Mouse (Mus musculus) NIH3T3 (cell line): ENCODE results near the gene Ubn2.
A peak's percentile ranks its signal among the peaks of the same experiment; 100 is the strongest.
"Not testable (repeated sequence)": the region's sequence is repeated elsewhere in the genome, so short reads cannot be mapped to it uniquely, and the experiment has no call there.

Experiments used
- DNase-seq: peaks from one replicate; pipeline ENCODE4 v3.0.0-alpha.2; 2012; ENCODE audit warnings: low read depth

Gene Ubn2

GRCm38 (mm10) chr6:38533428-38534405, 100.0 kb downstream of the Ubn2 start, which contains the start of gene Fmc1:
TSS of gene Fmc1 (plus strand) at chr6:38533502.
- DNase-seq = peak; percentile 99

GRCm38 (mm10) chr6:38534640-38535365, 101.1 kb downstream of the Ubn2 start:
- peak; percentile 99 for DNase-seq

GRCm38 (mm10) chr6:38535366-38535690, 101.6 kb downstream of the Ubn2 start:
- DNase-seq = no peak

GRCm38 (mm10) chr6:38535788-38536187, 102.0 kb downstream of the Ubn2 start:
- DNase-seq = no peak

GRCm38 (mm10) chr6:38544141-38544540, 110.4 kb downstream of the Ubn2 start:
- not testable (repeated sequence) for DNase-seq

- DNase-seq = not testable (repeated sequence)
These were observed 113.3 kb downstream of the Ubn2 start for GRCm38 (mm10) chr6:38547005-38547404.

- peak; percentile 77 for DNase-seq
These were observed 114.0 kb downstream of the Ubn2 start for GRCm38 (mm10) chr6:38547707-38548106.

- DNase-seq = not testable (repeated sequence)
These were observed 114.8 kb downstream of the Ubn2 start for GRCm38 (mm10) chr6:38548595-38548994.

- DNase-seq = not testable (repeated sequence)
These were observed 116.1 kb downstream of the Ubn2 start for GRCm38 (mm10) chr6:38549840-38550239.

- DNase-seq = peak; percentile 73
These were observed 116.7 kb downstream of the Ubn2 start for GRCm38 (mm10) chr6:38550250-38551061.

- DNase-seq = peak; percentile 99
These were observed 117.6 kb downstream of the Ubn2 start, which contains the start of gene Luc7l2 for GRCm38 (mm10) chr6:38551062-38551988. TSS of gene Luc7l2 (plus strand) at chr6:38551334.

GRCm38 (mm10) chr6:38551989-38552635, 118.4 kb downstream of the Ubn2 start:
- peak; percentile 99 for DNase-seq

GRCm38 (mm10) chr6:38552636-38553000, 118.9 kb downstream of the Ubn2 start:
- DNase-seq = no peak
